Mouse (Mus musculus) fat pad, adult 2 months (tissue): ENCODE measurements at regions not wholly inside any gene's neighbourhood (a gene's known extent, or its start where the extent isn't known, plus 50 kb on each side); places are given as distances from the start of the nearest gene placed in this dataset.

Source experiments
- DNase-seq: peaks from one replicate; pipeline ENCODE4 v3.0.0-alpha.2; 2011; ENCODE audit warnings: low read depth, low spot score; ENCODE audit errors: extremely low read depth

DNA sequence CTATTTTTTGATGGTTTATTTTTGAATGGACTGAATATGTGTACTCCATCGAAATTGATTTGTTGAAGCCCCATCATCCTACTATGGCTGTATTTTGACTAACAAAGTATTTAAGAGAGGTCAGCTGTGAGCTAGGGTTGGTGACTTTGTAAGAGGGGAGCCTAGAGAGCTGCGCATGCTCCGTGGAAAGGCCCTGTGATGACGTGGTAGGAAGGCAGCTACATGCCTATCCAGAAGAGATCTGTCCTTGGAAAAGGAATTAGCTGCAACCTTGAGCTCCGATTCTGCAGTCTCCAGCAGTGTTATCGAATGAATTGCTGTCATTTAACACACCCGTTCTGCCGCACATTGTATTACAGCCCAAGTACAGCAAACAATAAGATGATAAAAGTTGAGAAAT lies 287.1 kb upstream of the Prickle1 start:
- DNase-seq, result no peak

- no peak for DNase-seq
These were observed 285.6 kb upstream of the Prickle1 start for GRCm38 (mm10) chr15:93881276-93881675.

GRCm38 (mm10) chr15:93880302-93880701 lies 284.6 kb upstream of the Prickle1 start:
- DNase-seq, result no peak

DNA sequence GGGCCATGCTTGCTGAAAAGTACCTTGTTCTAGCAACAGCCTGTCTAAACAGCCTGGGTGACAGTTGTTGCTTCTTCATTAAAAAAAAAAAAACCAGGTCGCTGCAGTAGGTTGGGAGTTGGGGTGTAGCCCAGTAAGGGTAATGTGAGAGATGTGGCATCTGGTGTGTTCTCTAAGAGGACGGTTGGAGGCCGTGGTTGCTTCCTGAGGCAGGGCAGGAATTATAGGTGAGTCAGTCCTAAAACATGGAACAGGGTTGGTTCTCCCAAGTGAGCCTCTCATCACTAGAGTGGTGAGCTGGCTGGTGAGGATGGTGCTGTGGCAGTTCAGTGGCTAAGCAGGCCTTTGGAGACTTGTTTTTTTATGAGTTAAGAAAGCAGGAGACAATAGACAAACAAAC lies 283.3 kb upstream of the Prickle1 start:
- DNase-seq, result no peak

GRCm38 (mm10) chr15:93876335-93876734 lies 280.6 kb upstream of the Prickle1 start:
- DNase-seq, result no peak

GRCm38 (mm10) chr15:93875685-93876084 lies 280.0 kb upstream of the Prickle1 start:
- DNase-seq, result no peak

DNA sequence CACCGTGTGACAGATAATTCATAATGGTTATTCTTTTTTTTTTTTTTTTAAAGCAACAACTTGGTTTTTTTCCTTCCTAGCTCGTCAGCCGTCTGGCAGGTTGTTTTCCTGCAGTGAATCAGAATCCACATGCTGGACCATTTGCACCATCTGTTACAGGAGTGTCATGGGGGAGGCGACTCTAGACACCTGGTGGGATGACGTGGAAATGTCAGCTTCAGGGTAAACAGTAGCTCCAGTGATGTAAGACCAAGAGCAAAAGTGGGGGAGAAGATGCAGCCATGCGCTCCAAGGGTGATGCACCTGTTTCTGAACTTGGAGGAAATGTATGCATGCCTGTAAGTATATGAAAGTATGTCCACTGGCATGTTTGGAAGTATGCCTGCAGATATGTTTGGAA lies 278.5 kb upstream of the Prickle1 start:
- no peak for DNase-seq

DNA sequence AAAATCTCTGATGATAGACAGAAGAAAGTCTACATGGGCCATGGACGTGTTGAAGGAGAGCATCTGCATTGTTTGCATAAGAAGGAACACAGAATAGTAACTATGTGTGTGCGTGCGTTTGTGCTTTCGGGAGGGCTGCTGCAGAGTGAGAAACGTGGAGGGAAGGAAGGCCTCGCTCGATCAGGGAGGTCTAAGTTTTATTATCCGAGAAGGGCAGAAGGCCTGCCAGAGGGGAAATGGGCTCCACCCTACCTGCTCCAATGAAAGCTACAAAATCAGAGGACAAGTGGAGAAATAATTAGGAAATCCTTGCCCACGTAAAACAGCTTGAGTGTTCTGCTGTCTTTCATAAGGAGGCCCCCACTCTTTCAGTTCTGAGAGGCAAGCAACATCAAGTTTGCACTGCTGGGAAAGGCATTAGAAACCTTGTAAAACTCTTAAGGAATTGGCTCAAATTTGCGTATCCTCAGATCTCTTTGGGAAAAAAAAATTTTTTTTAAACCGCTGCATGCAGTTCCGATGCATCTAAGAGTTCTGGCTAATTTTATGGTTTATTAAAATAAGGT lies 261.7 kb upstream of the Prickle1 start:
- DNase-seq, result no peak

DNA sequence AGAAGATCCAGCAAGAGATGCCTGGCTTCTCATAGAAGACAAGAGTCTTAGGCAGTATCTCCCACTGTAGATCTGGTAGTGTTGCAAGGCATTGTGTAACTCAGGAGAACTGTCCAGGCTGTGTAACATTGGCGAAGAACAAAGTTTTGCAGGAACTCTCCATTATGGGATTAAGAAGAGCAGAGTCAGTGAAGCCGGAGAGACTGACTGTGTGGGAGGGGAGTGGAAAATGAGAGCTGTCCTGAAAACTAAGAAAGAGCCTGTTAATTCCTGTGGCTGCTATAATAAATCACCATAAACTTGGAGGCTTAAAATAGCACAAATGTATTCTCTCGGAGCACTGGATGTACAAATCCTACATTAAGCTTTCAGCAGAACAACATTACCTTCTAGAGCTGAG lies 257.5 kb upstream of the Prickle1 start:
- DNase-seq, result peak; percentile 80

GRCm38 (mm10) chr15:93852126-93852525 lies 256.4 kb upstream of the Prickle1 start:
- no peak for DNase-seq

DNA sequence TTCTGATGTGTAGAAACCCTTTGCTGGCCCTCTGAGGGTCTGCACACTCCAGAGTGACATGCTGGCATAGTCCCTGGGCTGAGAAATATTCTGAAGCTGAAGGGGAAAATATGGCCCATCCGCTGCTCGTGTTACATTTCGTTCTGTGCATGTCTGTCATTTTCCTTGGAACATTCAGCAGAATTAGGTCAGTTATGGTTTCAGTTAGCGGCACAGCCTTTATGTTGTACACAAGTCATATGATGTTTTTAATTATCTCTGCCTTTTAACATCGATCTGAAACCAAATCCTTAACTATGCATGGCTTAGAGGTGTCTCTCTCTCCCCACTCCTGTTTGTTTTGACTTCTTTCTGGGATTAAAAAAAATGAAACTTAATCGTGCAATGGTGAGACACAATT lies 254.7 kb upstream of the Prickle1 start:
- DNase-seq, result no peak

GRCm38 (mm10) chr15:93848830-93849229 lies 253.1 kb upstream of the Prickle1 start:
- DNase-seq, result no peak

GRCm38 (mm10) chr15:93846797-93847196 lies 251.1 kb upstream of the Prickle1 start:
- DNase-seq, result no peak

GRCm38 (mm10) chr15:93845801-93846200 lies 250.1 kb upstream of the Prickle1 start:
- no peak for DNase-seq

DNA sequence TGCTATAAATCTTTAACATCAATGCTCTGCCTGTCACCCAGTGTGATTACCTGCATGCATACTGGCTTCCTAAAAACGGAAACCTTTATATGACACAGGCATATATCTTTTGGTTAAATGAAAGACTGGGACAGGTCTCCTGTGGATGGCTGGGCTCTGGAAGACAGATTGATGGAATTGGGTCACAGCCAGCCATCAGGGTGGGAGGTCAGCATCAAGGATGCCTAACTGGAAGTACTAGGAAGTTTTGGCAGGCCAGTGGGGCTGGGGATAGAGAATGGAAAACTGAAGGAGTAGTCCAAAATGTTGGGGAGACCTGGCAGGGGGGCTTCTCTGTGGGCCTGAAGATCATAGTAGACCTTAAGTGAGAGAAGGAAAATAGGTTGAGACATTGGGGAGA lies 237.3 kb upstream of the Prickle1 start:
- no peak for DNase-seq

- DNase-seq, result peak; percentile 4
These were observed 236.8 kb upstream of the Prickle1 start for GRCm38 (mm10) chr15:93832431-93832936.

DNA sequence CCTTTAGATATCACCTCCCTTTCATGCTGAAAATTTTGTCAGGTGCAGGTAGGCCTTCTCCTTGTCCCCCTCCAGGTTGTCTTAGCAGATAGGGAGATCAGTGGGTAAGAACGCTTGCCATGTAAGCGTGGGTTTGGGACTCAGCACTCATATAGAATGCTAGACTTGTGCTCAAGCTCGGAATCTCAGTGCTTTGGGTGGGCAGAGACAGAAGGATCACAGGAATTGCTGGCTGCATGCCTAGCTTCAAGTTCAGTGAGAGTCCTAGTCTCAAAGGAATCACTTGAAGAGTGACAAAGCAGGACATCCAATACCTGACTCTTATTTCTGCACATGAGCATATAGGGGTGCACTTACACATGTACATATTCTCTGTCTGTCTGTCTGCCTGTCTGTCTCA lies 235.5 kb upstream of the Prickle1 start:
- no peak for DNase-seq

DNA sequence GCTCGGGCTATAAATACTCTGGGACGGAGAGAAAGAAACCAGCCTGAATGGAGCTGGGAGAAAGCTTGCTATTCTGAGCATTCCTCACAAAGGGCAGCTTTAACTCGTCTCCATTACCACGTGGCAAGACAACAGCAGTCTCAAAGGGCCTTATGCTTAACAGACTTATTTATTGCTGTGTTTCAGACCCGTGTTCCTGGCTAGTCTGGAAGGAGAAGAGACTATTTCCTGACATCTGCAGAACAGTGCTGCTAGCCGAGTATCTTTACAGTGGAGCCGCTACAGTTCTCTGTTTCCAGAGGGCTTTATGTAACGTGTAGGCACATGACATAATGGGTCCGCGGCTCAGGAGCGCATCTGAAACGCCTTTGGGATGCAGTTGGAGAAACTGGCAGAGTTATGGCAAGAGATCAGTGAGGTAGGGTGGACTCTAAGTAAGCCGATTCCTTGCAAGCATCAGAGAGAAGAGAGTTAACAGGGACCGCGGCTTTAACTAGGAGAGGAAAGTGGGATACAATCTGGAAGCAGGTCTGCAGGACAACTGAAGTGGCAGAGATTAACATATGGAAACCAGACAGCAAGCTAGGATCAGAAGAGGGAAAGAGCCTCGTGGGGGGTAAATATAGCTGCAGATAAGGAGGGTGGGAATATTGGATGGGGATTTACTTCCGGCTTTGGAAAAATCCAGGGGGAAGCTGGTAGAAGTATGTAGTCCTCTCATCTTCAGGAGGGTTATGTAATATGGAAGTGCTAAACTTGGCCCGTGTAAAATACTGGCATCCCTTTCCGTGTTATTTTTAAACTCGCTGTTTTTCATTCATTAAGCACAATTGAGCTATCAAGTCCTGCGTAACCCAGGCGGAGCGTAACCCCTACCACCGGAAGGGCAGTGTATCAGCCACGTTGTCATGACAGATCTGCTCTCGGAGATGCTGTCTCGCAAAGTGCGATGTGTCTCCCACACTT lies 229.3 kb upstream of the Prickle1 start:
- DNase-seq, result no peak

- no peak for DNase-seq
These were observed 225.5 kb upstream of the Prickle1 start for GRCm38 (mm10) chr15:93821236-93821635.

DNA sequence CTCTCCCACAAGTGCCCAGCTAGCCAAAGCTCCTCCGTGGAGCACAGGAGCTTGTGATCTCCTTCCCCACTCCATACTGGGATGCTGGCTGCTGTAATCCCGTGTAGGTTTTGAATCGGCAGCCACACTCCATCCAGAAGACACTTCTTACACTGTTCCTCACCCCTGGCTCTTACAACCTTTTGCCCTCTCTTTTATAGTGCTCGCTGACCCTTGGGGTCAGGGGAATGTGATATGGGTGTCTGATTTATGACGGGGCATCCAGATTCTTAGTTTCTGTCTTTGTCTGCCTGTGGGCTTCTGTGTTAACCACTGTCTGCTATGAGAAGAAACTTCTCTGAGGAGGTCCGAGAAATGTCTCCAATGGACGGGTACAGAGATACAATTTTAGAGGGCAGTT lies 216.3 kb upstream of the Prickle1 start:
- DNase-seq, result no peak

GRCm38 (mm10) chr15:93807993-93808392 lies 212.3 kb upstream of the Prickle1 start:
- DNase-seq, result no peak

GRCm38 (mm10) chr15:93807505-93807904 lies 211.8 kb upstream of the Prickle1 start:
- DNase-seq, result no peak
